Mouse (Mus musculus): ENCODE results near the gene 4931406C07Rik.
A peak's percentile ranks its signal among the peaks of the same experiment; 100 is the strongest.
"Not testable (repeated sequence)": the region's sequence is repeated elsewhere in the genome, so short reads cannot be mapped to it uniquely, and the experiment has no call there.

The 4931406C07Rik gene

DNA sequence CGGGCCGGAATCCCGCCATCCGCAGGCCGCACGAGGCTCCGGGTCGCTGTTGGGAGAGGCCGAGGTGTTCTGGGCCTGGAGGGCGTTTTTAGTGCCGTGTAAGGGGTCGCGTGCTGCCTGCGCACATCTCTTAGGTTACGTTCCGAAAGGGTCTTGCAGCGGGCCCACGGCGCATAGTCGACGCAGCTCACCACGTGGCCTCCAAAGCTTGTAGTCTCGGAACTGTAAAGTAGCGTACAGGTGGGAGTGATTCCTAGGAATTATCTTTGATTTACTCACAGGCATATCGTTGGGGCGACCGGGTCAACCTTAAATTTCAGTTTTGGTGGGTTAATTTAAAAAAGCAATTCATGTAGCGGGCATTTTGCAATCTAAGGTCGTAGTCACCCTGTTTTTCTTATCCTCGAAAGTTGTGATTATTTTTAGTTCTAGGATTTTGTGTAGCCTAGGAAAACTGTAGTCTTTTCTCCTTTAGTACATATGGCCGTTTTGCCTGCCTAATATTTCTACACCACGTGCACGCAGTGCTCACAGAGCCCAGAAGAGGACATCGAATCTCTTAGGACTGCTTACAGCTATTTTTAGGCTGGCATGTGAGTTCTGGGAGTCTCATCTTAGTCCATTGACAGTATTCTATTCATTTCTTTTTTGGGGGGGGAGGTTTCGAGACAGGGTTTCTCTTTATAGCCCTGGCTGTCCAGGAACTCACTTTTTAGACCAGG lies at the start of gene 4931406C07Rik:
Gene 4931406C07Rik, minus strand, starts transcription at position 51 of the 722 bp plus-strand sequence.
- DNase-seq (ENCODE audit: low spot score in 2 of 2), result no peak

DNA sequence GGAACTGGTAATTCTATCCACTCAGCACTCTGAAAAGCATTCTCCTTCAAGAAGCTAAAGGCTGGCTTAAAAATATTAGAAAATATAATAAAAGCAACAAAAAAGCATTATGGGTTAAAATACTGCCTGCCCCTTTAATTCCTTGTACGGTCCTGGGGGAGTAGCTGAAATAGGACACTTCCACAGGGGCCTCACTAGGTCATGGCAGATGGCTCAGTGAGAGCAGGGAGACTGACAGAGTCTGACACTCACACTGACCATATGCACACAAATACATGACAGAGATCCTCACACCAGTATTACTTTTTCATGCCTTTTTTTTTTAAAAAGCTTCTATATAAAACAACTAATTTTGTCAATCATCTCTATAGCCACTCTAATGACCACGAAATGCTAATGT lies 43.7 kb upstream of the 4931406C07Rik start:
- no peak for DNase-seq (ENCODE audit: low spot score in 2 of 2)

DNA sequence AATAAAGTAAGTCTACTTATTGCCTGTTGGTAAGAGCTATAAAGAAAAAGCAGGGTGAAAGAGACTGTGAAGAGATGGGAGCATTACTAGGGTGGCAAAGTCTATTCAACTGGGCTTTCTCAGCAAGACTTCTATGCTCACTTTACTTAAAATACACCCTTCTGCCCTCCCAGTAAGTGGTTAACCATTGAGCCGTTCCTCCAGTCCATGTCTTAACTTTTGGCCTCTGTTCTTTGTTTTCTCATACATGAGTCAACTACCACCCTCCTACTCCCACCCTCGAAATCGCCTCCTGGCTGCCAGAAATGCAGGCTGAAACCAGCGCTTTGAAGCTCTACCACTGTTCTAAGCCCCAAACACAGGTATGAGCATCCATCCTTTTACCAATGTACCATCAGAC lies 31.5 kb upstream of the 4931406C07Rik start:
- DNase-seq (ENCODE audit: low spot score in 2 of 2), result no peak

DNA sequence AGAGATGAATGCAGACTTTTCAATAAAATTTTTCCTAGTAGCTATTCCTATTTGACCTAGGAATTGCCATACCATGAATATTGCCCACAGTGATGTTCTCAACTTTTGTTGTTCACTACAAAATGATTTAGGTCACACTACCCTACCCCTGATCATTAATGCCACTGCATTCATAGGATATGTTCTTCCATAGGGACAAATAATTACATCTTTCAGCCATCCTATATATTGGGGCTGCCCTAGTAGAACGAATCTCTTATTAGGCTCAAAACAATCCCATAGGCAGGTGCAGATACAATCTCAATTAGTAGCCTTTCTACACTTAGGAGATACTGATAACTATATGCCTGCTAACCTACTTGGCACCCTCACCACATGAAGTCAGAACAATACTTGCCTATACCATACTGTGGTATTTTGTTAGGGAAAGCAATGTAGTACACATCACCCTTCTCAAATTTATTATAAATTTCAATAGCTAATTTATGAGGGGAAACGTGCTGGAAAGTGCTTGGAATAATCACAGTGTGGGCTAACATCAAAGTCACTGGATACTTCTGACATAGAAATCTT lies 12.0 kb upstream of the 4931406C07Rik start:
- no peak for DNase-seq (ENCODE audit: low spot score in 2 of 2)

DNA sequence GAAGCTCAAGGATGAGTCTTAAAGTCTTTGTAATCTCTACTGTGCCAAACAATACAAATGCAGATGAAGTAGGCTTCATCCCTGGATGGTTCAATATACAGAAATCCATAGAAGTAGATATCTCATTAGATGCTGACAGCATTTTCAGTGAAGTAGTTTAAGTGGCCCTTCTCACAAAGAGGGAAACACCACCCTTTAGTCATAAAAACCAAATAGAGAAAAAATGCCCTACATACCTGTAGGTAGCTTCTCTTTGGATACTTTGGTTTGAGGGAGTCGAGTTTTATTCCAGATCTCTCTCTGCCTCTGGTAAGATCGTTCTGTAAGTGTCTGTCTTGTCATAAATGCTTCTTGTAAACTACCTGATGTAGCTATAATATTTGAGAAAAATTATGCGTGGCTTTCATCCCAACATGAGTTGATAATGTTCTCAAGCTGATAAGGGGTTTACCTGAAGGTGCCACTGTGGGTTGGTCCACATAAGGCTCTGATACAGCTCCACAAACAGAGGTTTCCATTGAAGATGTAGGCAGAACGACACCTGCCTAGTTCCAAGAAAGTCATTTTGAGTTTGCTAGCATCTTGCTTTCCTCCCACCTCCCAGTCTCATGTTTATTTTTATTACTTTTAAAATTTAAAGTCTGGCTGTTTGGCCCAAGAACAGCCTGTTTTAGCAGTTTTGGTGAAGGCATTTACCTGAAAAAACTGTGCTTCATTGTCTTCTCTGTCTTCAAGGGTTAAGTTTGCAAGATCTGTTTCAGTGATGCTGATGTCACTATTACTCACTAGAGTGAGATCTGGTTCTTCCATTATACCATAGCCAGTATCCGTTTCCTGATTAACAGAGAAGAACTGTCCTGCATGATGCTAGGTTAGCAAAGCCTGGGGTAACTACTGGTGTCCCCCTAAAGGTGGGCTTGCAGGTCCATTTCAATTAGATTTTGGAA lies 11.2 kb upstream of the 4931406C07Rik start:
- DNase-seq (ENCODE audit: low spot score in 2 of 2), result no peak

DNA sequence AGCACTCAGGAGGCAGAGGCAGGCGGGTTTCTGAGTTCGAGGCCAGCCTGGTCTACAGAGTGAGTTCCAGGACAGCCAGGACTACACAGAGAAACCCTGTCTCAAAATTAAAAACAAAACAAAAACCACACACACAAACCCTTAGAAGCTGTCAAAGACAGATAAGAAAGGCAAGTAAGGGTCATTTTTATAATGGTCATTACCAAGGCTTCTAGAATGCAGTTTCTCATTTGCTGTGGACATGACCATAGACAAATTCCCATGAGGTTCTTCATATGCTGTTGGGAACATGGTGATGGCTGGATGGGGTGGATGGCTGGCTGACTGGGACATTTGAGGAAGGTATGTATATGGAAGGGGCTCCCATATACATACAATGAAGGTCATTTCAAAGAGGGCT lies 10.0 kb upstream of the 4931406C07Rik start:
- DNase-seq (ENCODE audit: low spot score in 2 of 2), result not testable (repeated sequence)

DNA sequence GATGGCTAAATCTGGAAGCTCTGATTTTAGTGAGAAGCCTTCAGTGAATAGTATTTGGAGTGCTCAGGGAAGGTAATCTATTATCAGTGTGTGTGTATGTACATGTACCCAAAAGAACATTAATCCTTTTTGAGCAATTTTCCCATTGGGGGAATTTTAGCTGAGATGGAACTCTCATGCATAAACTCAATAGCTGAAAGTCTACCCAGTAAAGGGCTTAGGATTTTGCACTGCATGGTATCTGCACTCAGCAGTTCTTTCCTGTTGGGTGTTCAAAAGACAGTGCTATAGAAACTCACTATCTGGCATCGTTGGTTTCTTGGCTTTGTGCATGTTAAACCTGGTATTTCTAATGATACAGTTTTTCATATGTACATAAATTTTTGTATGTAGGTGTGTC lies 8.4 kb upstream of the 4931406C07Rik start:
- no peak for DNase-seq (ENCODE audit: low spot score in 2 of 2)

DNA sequence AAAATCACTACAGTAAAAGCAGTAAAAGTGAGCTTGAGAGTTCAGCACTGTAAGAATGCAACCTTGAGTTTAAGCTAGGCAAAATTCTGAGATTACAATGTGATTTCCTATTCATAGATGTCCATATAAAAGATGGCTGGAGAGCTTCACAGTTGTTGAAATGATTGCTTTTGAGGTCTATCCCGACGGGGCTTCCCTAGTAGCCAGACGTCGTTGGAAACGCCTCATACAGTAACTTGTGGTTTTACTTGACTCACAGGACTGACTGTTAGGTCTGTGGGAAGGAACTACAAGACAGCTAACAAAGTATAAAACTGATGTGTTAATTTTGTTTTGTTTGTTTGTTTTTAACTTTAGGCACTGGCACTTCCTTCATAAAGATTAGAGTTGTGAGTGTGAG lies 7.4 kb upstream of the 4931406C07Rik start:
- no peak for DNase-seq (ENCODE audit: low spot score in 2 of 2)

DNA sequence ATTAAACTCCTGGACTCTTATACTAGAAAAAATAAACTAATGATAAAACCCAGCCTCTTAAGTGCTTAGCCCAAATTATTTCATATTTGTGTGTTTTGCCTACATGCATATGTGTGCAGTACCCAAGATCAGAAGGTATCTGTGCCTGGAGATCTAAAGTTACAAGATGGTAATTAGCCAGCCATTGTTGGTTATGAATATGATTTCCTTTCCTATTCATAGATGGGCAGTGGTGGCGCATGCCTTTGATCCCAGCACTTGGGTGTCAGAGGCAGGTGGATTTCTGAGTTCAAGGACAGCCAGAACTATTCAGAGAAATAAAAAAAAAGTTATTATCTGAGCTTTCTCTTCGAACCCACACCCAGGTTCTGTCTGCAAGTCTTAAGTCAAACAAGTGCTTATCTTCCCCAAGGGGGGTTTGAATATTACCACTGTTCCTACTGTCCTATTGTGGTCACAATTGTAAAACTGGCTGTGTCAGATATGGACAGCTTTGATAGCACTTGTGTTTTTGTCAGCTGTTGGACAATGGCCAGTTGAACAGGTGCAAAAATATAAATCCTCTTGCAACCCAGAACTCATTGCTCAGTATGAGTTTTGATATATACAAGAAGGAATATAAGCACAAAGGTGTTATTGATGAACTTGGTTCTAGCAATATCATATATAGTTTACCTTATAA lies 5.9 kb upstream of the 4931406C07Rik start:
- DNase-seq (ENCODE audit: low spot score in 2 of 2), result no peak

DNA sequence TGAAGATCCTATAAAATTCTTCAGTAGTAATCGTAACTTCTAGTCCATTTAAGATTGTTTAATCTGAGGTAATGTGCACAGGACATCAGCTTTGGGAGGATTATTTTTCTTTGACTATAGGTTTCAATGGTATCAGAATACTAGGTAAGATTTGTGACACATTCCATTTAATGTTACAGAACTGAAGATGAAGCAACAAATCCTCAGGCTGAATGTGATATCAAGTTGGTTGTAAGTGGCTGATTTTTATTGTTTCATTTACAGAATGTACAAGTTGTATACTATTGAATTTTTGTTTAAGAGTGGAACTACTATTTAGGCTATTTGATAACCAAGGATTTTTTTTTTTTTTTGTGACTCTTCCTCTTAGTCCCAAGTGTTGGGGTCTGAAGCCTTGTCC lies 3.9 kb upstream of the 4931406C07Rik start:
- no peak for DNase-seq (ENCODE audit: low spot score in 2 of 2)

DNA sequence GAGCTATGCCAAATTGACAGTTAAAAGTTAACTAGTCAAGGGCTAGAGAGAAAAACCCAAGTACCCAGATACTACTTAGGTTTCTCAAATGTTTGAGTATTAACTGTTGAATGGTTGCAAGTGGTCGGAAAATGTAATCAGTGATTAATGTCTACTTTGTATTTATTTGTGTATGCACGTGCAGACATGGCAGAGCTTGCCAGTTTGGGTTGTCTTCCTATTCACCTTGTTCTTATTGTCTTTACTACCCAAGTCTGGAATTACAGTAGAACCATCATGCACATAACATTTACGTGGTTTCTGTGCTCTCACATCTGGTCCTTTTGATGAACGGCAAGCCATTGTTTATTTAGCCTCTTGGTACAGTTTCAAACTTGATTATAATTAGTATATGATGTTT lies 3.2 kb upstream of the 4931406C07Rik start:
- DNase-seq (ENCODE audit: low spot score in 2 of 2), result no peak

DNA sequence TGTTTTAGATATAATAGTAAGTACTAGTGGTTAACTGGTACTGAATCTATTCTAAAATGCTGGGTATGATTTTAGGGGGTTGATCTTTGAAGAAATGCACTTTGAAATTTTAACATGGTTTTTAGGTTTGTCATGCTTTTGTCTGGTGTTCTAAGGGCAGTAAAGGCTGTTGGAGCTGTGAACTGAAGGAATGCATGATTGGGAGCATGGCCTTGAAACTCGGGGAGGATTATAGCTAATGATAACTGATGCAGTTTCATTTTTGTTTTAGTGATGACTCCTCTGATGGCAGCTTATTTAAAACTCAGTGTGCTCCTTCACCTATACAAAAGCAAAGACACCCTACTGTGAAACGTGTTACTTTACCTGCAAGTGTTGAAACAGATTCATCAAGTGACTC lies 2.0 kb upstream of the 4931406C07Rik start:
- DNase-seq (ENCODE audit: low spot score in 2 of 2), result no peak

DNA sequence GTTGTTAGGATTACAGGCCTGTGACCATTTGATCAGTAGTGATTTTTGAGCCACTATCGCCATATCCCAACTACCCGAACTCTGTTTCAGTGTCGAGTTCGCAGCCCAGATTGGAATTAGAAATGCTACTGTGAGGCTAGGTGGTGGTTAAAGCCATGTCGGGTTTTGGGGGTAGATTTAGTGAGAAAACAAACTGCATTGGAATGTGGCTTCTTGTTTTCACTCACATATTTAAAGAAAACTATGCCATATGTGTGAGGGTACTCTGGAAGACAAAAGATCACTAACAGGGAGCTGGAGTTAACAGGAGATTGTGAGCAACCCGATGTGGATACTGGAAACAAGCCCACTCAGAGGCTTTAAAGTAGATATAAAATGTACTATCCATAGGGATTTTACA lies 1.0 kb upstream of the 4931406C07Rik start:
- no peak for DNase-seq (ENCODE audit: low spot score in 2 of 2)

DNA sequence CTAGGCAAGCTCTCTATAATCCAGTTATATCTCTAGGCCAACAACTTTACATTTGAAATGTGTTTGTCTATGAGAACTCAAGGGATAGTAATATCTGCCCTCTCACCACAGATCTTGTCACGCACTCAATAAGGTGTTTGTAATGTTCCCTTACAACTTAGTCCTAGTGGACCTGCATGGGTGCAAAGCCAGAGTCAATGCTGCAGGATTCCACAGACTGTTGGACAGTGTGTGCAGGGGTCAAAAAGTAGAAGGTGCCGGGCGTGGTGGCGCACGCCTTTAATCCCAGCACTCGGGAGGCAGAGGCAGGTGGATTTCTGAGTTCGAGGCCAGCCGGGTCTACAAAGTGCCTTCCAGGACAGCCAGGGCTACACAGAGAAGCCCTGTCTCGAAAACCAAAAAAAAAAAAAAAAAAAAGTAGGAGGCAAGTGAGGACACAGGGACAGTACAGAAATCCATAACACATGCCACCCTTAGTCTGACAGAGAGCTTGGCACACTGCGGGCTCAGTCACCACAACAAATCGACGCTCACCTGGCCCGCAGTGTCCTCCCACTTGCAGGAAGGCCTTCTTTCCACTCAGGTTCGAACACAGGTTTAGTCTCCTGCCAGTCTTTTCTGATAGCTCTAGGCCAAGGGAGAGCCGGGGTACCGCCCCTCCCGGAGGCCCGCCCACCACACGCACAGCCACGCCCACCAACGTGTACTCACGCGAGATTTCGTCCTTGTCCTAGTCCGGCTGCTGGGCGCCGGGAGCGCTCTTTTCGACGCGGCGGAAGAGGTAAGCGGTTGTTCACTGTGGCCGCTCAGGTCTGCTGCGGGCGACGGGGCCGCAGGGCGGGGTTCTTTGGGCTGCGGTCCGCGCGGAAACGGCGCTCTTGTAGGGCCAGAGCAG lies 498 bp downstream of the 4931406C07Rik start, which contains the start of gene Taf1d:
Gene Taf1d, plus strand, starts transcription at position 712 of the 895 bp plus-strand sequence.
- peak; percentile 96 for DNase-seq (ENCODE audit: low spot score in 2 of 2)

DNA sequence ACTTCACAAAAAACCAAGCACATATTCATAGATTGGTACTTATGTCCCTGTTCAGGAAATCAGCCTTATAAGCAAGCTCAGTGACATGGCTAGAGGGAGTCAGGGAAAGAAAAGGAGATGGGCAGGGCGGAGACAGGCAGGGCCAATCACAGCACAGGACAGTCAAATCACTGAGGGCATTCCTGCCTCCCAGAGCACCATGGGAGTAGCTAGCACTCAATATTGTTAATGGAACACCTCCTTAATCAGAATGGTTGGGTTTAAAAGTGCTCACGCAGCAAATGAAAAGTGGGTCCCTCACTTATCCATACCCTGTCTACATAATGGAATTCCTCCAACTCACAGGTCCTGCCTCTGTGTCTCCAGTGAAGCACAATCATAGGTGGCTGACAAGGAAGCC lies 3.4 kb downstream of the 4931406C07Rik start:
- DNase-seq (ENCODE audit: low spot score in 2 of 2), result no peak

DNA sequence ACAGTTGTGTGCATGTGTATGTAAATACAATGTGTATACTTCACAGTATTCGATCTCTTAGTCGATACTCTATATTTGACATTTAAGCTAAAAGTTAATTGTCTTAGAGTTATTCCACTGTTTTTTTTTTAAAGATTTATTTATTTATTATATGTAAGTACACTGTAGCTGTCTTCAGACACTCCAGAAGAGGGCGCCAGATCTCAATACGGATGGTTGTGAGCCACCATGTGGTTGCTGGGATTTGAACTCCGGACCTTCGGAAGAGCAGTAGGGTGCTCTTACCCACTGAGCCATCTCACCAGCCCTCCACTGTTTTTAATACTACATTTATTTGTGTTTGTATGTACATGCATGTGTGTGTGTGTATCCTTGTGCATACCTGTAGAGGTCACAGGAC lies 4.2 kb downstream of the 4931406C07Rik start:
- not testable (repeated sequence) for DNase-seq (ENCODE audit: low spot score in 2 of 2)

DNA sequence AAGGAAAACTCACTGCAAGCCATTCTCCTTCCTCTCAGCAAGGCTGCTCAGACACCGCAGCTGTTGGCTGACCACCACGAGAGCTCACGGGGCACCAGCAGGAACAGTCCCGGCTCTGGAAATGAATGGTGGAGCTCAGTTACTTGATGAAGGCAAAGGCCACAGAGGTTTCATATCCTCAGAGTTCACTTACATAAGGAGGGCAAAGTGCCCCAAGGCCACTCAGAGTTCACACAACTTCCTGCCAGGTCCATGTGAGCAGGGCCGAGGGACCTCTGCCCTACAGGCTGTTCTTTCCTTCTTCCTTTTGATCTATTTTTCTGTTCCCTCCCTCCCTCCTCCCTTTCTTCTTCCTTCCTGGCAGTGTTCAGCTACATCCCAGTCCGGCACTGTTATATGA lies 4.8 kb downstream of the 4931406C07Rik start:
- DNase-seq (ENCODE audit: low spot score in 2 of 2), result peak in 1 of 2 experiments; percentile 22

DNA sequence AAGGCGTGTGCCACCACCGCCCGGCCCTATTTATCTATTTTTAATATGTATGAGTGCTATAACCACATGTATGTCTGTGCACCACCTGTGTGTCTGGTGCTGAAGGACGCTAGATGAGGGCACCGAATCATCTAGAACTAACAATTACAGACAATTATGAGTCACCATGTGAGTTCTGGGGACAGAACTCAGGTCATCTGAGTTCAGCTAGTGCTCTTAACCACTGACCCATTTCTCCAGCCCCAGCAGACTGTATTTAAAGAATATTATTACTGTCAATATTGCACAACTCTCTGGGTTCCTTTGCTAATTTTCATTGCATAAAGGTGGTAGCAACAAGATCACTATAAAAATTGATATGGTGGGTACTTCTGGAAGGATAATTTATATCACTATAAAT lies 6.2 kb downstream of the 4931406C07Rik start:
- no peak for DNase-seq (ENCODE audit: low spot score in 2 of 2)

DNA sequence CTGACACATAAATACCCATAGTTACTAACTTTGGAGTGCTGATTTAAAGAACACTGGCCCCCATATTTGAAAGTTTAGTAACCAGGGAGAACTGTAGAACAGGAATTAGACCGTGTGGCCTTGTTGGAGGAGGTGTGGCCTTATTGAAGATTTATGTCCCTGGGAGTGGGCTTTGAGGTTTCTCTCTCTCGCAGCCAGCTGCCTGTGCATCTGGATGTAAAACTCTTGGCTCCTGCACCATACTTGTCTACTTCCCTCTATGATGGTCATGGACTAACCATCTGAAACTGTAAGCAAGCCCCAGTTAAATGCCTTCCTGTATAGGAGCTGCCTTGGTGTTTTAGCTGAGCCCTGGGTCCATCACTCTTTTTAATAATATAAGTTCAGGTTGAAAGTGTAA lies 7.8 kb downstream of the 4931406C07Rik start:
- DNase-seq (ENCODE audit: low spot score in 2 of 2), result no peak

DNA sequence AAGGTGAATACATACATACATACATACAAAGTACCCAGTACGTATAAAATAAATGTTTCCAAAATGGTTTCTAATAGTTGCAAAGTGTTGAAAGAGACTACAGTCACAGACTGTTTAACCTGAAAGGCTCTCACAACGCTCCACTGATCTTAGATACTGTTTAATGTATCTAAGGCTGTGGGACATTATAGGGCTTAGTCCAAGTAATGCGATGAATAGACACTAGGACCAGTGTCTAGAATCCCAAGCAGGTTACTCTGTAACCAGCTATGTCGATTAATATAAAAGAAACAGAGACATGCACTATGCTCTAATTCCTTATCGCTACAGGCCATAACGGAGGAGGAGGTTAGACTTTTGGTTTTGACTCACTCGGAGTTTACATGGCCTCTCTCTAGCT lies 9.1 kb downstream of the 4931406C07Rik start:
- DNase-seq (ENCODE audit: low spot score in 2 of 2), result no peak

DNA sequence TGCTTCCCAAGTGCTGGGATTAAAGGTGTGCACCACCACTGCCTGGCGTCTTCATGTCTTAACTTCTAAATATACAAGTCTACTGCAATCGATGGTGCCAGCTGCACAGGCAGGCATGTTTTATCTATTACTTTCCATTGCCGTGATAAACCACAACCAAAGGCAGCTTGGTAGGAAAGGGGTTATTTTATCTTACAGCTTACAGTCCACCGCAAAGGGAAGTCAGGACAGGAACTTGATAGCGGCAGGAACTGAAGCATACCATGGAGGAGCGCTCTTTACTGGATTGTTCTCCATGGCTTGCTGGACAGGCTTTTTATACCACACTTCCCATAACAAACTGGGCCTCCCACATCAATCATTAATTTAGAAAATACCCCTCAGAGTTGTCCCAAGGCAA lies 17.0 kb downstream of the 4931406C07Rik start:
- no peak for DNase-seq (ENCODE audit: low spot score in 2 of 2)
